8 mouse cellular contexts compared by ENCODE assay signal in the genomic region with DNA sequence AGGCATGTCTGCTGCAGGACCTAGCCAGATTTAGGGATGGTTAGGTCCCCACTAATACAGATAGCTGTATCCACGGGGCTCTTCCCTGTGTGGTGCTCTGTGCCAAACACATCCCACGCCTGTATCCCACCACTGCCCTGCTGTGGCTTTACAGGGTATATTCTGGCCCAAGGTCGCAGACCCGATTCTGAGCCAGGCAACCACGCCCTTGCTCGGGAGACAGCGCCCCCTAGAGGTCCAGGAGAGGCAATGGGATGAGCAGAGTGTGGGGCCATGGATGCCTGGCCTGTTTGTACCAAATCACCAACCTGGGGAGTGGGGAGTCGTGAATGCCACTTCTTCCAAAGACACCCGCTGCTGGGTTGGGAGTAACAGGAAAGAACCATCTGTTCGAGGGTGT.
A peak's percentile ranks its signal among the peaks of the same experiment; 100 is the strongest.
DNase-seq lines count a peak whose midpoint lies in the region; ATAC-seq lines count a peak whose summit lies in the region.

No protein-coding gene starts in this region.

- H3K4me3 ChIP-seq in heart, embryonic 11.5 days (ENCODE audit: low read depth, low read length), result no peak overlapping the region
- H3K4me3 ChIP-seq in intestine, embryonic 15.5 days (replicated peaks), result no peak overlapping the region

- peak; percentile 94 for DNase-seq in heart, adult 11 months
- DNase-seq in 3T3-L1 (ENCODE audit: low read depth, low spot score), result peak; percentile 27
- peak; percentile 73 for DNase-seq in adrenal gland, postnatal 10 days
- DNase-seq in embryo, embryonic 10.5 days (ENCODE audit: low spot score), result peak; percentile 74
- DNase-seq in lung, postnatal 25 days (ENCODE audit: low spot score), result peak; percentile 16
- peak; percentile 20 to 62 for DNase-seq in spleen, postnatal 10 days (ENCODE audit: low spot score in 2 of 2)

- no peaks in the 10 kb centered on the region for H3K4me1 ChIP-seq in heart, embryonic 11.5 days (ENCODE audit: control insufficient read depth, insufficient read depth, low read length)
- no peaks in the 10 kb centered on the region for H3K4me1 ChIP-seq in intestine, embryonic 15.5 days (replicated peaks)

- no peak overlapping the region for H3K9ac ChIP-seq in heart, embryonic 11.5 days (ENCODE audit: low read depth, low read length)
- H3K9ac ChIP-seq in intestine, embryonic 15.5 days, result no peak overlapping the region

- H3K27me3 ChIP-seq in heart, embryonic 11.5 days (ENCODE audit: control insufficient read depth, insufficient read depth, low read length), result no peaks in the 10 kb centered on the region
- H3K27me3 ChIP-seq in intestine, embryonic 15.5 days (replicated peaks), result no peaks in the 10 kb centered on the region

- no peak overlapping the region for H3K4me2 ChIP-seq in heart, embryonic 11.5 days
- no peak overlapping the region for H3K4me2 ChIP-seq in intestine, embryonic 15.5 days (replicated peaks)

- H3K36me3 ChIP-seq in heart, embryonic 11.5 days (ENCODE audit: control insufficient read depth, insufficient read depth, low read length), result no peaks in the 10 kb centered on the region
- H3K36me3 ChIP-seq in intestine, embryonic 15.5 days, result no peaks in the 10 kb centered on the region

- no peak for ATAC-seq in heart, embryonic 11.5 days (replicated peaks; ENCODE audit: insufficient number of reproducible peaks, low FRiP score, low TSS enrichment)
- ATAC-seq in intestine, embryonic 15.5 days, result 0 out of 2 replicates have a peak, but pooled peaks have one; percentile 2

- no peak overlapping the region for H3K27ac ChIP-seq in heart, embryonic 11.5 days (ENCODE audit: low read depth, low read length)
- H3K27ac ChIP-seq in intestine, embryonic 15.5 days, result no peak overlapping the region

- no peaks in the 10 kb centered on the region for H3K9me3 ChIP-seq in heart, embryonic 11.5 days (replicated peaks; ENCODE audit: control insufficient read depth, low read length)
- no peaks in the 10 kb centered on the region for H3K9me3 ChIP-seq in intestine, embryonic 15.5 days

- 17% methylated on average over 10 of the region's 10 CpGs for WGBS in heart, embryonic 11.5 days (ENCODE audit: insufficient replicate concordance)
- WGBS in intestine, embryonic 15.5 days, result 22% methylated on average over 10 of the region's 10 CpGs

Comparison
In these comparisons a context has a peak if more than half of its experiments do, and no peak if none do; other contexts are left out.
1. DNase-seq: peak in every context shown above with its lines; median percentile 94 in heart, adult 11 months; 74 in embryo, embryonic 10.5 days; 73 in adrenal gland, postnatal 10 days; 41 in spleen, postnatal 10 days; 27 in 3T3-L1; 16 in lung, postnatal 25 days.